Mouse (Mus musculus) heart, adult 2 months (tissue): ENCODE data around the gene Mphosph9.

Experiments used
- CTCF ChIP-seq: fragments of 200-600 bp; IDR thresholded peaks from 2 replicates; pipeline ENCODE4 v1.8.1; 2022; ENCODE audit warnings: antibody characterized with exemption, mild to moderate bottlenecking, moderate library complexity
- POLR2A ChIP-seq: fragments of 200-500 bp; IDR thresholded peaks from 2 replicates; pipeline ENCODE4 v1.6.1; 2011; ENCODE audit warnings: mild to moderate bottlenecking, low read depth, low read length, control low read depth; ENCODE audit not compliant: insufficient read depth

DNA sequence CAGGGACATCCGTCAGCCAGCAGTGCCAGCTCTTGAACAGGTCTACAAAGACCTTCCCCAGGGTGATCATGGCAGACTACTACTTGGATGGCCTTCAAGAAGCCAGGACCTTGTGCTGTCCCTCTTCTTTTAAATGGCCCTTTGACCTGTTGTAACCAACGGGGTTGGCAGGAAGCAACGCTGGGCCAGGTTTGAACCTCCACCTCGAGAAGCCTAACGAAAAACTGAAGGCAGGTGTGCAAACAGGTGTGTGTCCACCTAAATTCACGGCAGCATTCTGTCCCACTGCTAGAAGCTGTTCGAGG lies 106.1 kb downstream of the Mphosph9 start:
- no peak for TF ChIP-seq POLR2A
- TF ChIP-seq CTCF = no peak
